Mouse (Mus musculus): ENCODE measurements at regions not wholly inside any gene's neighbourhood (a gene's known extent, or its start where the extent isn't known, plus 50 kb on each side); places are given as distances from the start of the nearest gene placed in this dataset.

GRCm38 (mm10) chr4:35354046-35354445 is 128.1 kb upstream of the C9orf72 start:
- TF ChIP-seq CTCF (IDR thresholded peaks at IDR 0.05) = no peak
- ATAC-seq (ENCODE audit: low FRiP score) (no peak), DNase-seq (ENCODE audit: low spot score) (peak; percentile 27)
- no peak overlapping the region for H3K4me3 ChIP-seq (ENCODE audit: low read depth, low read length)
- WGBS = 67% methylated on average over 14 of the region's 14 CpGs
- H3K9me3 ChIP-seq (ENCODE audit: low read length) = no peaks in the 10 kb centered on the region
- H3K27ac ChIP-seq (ENCODE audit: low read depth, low read length) = no peak overlapping the region
- no peaks in the 10 kb centered on the region for H3K4me1 ChIP-seq (ENCODE audit: insufficient read depth, low read length)
- no peak overlapping the region for H3K4me2 ChIP-seq (ENCODE audit: low read depth, low read length, poor library complexity, severe bottlenecking)
- no peaks in the 10 kb centered on the region for H3K36me3 ChIP-seq (ENCODE audit: insufficient read depth, low read length)
- no peak overlapping the region for H3K9ac ChIP-seq (replicated peaks; ENCODE audit: low read length, poor library complexity, severe bottlenecking)
- H3K27me3 ChIP-seq (ENCODE audit: insufficient read depth, low read length) = no peaks in the 10 kb centered on the region

DNA sequence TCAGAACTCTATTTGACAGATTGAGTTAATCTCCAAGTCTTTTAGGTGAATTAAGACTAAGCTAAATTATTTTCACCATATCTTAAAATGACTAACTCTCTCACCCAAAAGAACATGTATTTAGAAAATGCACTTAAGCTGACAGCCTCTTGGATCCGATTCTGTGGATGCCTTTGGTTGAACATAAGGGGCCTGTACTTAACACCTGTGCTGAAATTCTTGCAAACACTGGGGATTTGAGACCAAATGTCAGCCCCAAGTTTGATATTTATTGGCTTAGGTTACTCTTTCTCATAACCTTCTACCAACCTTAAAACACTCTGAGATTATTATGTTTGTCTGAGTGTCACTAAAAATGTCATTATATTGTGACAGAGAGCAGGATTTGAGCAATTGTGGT is 126.6 kb upstream of the C9orf72 start:
- Histone ChIP-seq H3K36me3 (ENCODE audit: insufficient read depth, low read length) (no peaks in the 10 kb centered on the region), H3K9me3 (ENCODE audit: low read length) (no peaks in the 10 kb centered on the region), H3K27ac (ENCODE audit: low read depth, low read length) (no peak overlapping the region), H3K4me2 (ENCODE audit: low read depth, low read length, poor library complexity, severe bottlenecking) (no peak overlapping the region), H3K4me1 (ENCODE audit: insufficient read depth, low read length) (no peaks in the 10 kb centered on the region), H3K27me3 (ENCODE audit: insufficient read depth, low read length) (no peaks in the 10 kb centered on the region), H3K4me3 (ENCODE audit: low read depth, low read length) (no peak overlapping the region), H3K9ac (replicated peaks; ENCODE audit: low read length, poor library complexity, severe bottlenecking) (no peak overlapping the region)
- DNase-seq (ENCODE audit: low spot score) (no peak), ATAC-seq (ENCODE audit: low FRiP score) (no peak)
- 73% methylated on average over 1 of the region's 1 CpGs for WGBS
- TF ChIP-seq CTCF (IDR thresholded peaks at IDR 0.05) = no peak

GRCm38 (mm10) chr4:35350465-35350864 is 124.5 kb upstream of the C9orf72 start:
- ATAC-seq (ENCODE audit: low FRiP score) (no peak), DNase-seq (ENCODE audit: low spot score) (no peak)
- TF ChIP-seq CTCF (IDR thresholded peaks at IDR 0.05) = no peak
- Histone ChIP-seq H3K9me3 (ENCODE audit: low read length) (no peaks in the 10 kb centered on the region), H3K4me3 (ENCODE audit: low read depth, low read length) (no peak overlapping the region), H3K36me3 (ENCODE audit: insufficient read depth, low read length) (no peaks in the 10 kb centered on the region), H3K27me3 (ENCODE audit: insufficient read depth, low read length) (no peaks in the 10 kb centered on the region), H3K27ac (ENCODE audit: low read depth, low read length) (no peak overlapping the region), H3K4me1 (ENCODE audit: insufficient read depth, low read length) (no peaks in the 10 kb centered on the region), H3K9ac (replicated peaks; ENCODE audit: low read length, poor library complexity, severe bottlenecking) (no peak overlapping the region), H3K4me2 (ENCODE audit: low read depth, low read length, poor library complexity, severe bottlenecking) (no peak overlapping the region)
- 79% methylated on average over 3 of the region's 3 CpGs for WGBS

- Histone ChIP-seq H3K9ac (replicated peaks; ENCODE audit: low read length, poor library complexity, severe bottlenecking) (no peak overlapping the region), H3K4me1 (ENCODE audit: insufficient read depth, low read length) (no peaks in the 10 kb centered on the region), H3K27ac (ENCODE audit: low read depth, low read length) (no peak overlapping the region), H3K4me3 (ENCODE audit: low read depth, low read length) (no peak overlapping the region), H3K27me3 (ENCODE audit: insufficient read depth, low read length) (no peaks in the 10 kb centered on the region), H3K9me3 (ENCODE audit: low read length) (no peaks in the 10 kb centered on the region), H3K36me3 (ENCODE audit: insufficient read depth, low read length) (no peaks in the 10 kb centered on the region), H3K4me2 (ENCODE audit: low read depth, low read length, poor library complexity, severe bottlenecking) (no peak overlapping the region)
- DNase-seq (ENCODE audit: low spot score) (no peak), ATAC-seq (ENCODE audit: low FRiP score) (no peak)
- 92% methylated on average over 3 of the region's 3 CpGs for WGBS
- TF ChIP-seq CTCF (IDR thresholded peaks at IDR 0.05) = no peak
These were observed 121.6 kb upstream of the C9orf72 start for GRCm38 (mm10) chr4:35347609-35348008.

DNA sequence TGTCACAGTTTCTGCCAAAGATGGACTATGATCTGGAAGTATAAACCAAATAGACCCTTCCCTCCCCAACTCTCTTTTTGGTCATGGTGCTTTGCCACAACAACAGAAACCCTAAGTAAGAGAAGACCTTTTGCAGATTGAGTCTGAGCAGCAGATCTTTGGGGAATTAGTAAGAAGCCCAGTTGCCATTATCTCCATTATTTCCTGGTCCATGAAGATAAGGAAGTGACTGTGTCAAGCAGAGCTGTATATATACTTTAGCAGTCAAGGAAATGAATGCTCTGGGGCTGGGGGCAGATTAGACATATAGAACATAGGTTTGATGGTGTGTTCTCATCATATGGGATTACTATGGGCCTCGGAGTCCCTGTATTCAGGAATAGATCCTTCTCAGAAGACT is 117.8 kb upstream of the C9orf72 start:
- 82% methylated on average over 1 of the region's 1 CpGs for WGBS
- ATAC-seq (ENCODE audit: low FRiP score) (no peak), DNase-seq (ENCODE audit: low spot score) (no peak)
- no peaks in the 10 kb centered on the region for H3K4me1 ChIP-seq (ENCODE audit: insufficient read depth, low read length)
- H3K36me3 ChIP-seq (ENCODE audit: insufficient read depth, low read length) = no peaks in the 10 kb centered on the region
- no peak overlapping the region for H3K4me3 ChIP-seq (ENCODE audit: low read depth, low read length)
- no peak overlapping the region for H3K9ac ChIP-seq (replicated peaks; ENCODE audit: low read length, poor library complexity, severe bottlenecking)
- no peak overlapping the region for H3K27ac ChIP-seq (ENCODE audit: low read depth, low read length)
- H3K9me3 ChIP-seq (ENCODE audit: low read length) = 0 out of 2 replicates have a peak, but pooled peaks cover 3% of the 10 kb centered on the region
- no peak overlapping the region for H3K4me2 ChIP-seq (ENCODE audit: low read depth, low read length, poor library complexity, severe bottlenecking)
- TF ChIP-seq CTCF (IDR thresholded peaks at IDR 0.05) = no peak
- H3K27me3 ChIP-seq (ENCODE audit: insufficient read depth, low read length) = no peaks in the 10 kb centered on the region

DNA sequence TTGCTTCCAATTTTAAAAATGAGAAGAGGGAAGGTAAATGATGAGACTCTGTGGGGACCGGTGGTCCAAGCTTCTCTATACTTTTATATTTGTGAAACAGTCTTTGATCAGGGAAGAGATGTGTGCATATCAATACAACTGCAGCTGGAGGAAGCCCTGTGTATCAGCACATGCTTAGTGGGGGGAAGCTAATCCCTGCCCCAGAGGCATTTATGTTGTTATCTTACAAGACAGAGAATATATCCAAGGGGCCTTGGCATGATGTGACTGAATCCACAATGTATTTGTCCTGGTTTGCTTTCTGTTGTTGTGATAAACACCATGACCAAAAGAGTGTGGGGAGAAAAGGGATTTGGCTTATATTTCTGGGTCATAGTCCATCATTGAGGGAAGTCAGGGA is 105.2 kb upstream of the C9orf72 start:
- WGBS = 70% methylated on average over 1 of the region's 1 CpGs
- no peaks in the 10 kb centered on the region for H3K9me3 ChIP-seq (ENCODE audit: low read length)
- no peak overlapping the region for H3K27ac ChIP-seq (ENCODE audit: low read depth, low read length)
- H3K9ac ChIP-seq (replicated peaks; ENCODE audit: low read length, poor library complexity, severe bottlenecking) = no peak overlapping the region
- no peaks in the 10 kb centered on the region for H3K4me1 ChIP-seq (ENCODE audit: insufficient read depth, low read length)
- no peak overlapping the region for H3K4me2 ChIP-seq (ENCODE audit: low read depth, low read length, poor library complexity, severe bottlenecking)
- H3K27me3 ChIP-seq (ENCODE audit: insufficient read depth, low read length) = no peaks in the 10 kb centered on the region
- H3K4me3 ChIP-seq (ENCODE audit: low read depth, low read length) = no peak overlapping the region
- H3K36me3 ChIP-seq (ENCODE audit: insufficient read depth, low read length) = no peaks in the 10 kb centered on the region
- no peak for TF ChIP-seq CTCF (IDR thresholded peaks at IDR 0.05)
- ATAC-seq (ENCODE audit: low FRiP score) (0 out of 2 replicates have a peak, but pooled peaks have one; percentile 27), DNase-seq (ENCODE audit: low spot score) (no peak)
